Mouse (Mus musculus) mammary gland, adult 2 months (tissue): Measurements from ENCODE around the gene Btbd9. TPM values are rescaled to one million over a fixed set of nuclear protein-coding genes. Genes with fewer than 3 reads are reported as not detected.

ENCODE experiments used
- polyA plus RNA-seq: library from polyadenylated mRNA; depleted of rRNA; stranded (reverse); fragments of >200 nt; gene quantifications from 2 replicates; pipeline ENCODE4 v1.2.3, GENCODE M21; 2012; ENCODE audit warnings: low replicate concordance; rRNA removed

The Btbd9 gene
- 16.8 and 18.6 TPM in 2 replicates for polyA plus RNA-seq

GRCm38 (mm10) chr17:30575941-30576773, at the start of gene Btbd9:
Btbd9 (minus strand) TSS chr17:30576488.

GRCm38 (mm10) chr17:30624132-30624531, 47.8 kb upstream of the Btbd9 start, which contains the start of gene Dnah8:
Dnah8 (plus strand) TSS chr17:30624354.

Other genes with a start within 250 kb of the Btbd9 start
- 4.3 and 4.9 TPM in 2 replicates for gene Dnah8, start 47.9 kb upstream of the Btbd9 start, polyA plus RNA-seq
- 23.3 and 52.1 TPM in 2 replicates for gene Glo1, start 50.4 kb upstream of the Btbd9 start, polyA plus RNA-seq